Mouse (Mus musculus) urinary bladder, postnatal 25 days (tissue): ENCODE results near the gene Kcnh7.
"Not testable (repeated sequence)": the region's sequence is repeated elsewhere in the genome, so short reads cannot be mapped to it uniquely, and the experiment has no call there.

Experiments used
- DNase-seq: peaks from one replicate; pipeline ENCODE4 v3.0.0; 2022; ENCODE audit warnings: low spot score

Kcnh7 gene

DNA sequence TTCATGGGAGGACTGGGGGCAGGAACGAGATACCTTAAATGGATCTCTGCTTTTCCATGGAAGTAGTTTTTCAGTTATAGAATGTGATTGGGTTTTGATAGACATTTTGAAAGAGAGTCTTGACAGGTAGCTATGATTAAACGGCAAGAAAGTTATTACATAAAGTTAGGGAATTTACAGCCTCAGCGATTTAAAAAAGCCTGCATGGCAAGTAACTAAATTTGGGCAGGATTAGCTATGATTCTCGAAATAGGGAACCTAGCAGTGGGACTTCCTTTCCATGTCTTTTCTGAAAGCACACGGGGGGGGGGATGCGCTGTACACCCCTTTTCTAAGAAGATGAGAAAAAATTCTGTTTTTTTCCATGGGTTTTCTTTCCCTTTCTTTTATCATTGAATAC is 466.8 kb downstream of the Kcnh7 start:
- DNase-seq: no peak

DNA sequence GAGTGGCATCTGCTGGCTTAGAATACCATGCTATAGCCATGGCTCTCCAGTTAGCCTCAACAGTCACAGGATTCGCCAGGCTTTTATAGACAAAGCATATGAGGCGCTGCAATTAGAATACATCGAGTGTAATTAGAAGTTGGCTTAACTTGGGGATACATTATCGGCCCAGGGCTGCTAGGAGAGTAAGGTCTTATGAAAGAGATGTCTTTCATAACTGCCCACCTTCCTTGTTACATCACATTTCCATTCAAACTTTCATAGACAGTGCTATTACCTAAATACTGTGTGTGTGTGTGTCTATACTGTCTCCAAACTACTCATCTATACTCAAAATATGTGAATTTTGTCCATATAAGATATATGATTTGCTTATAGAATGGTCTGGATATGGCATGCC is 468.8 kb downstream of the Kcnh7 start:
- DNase-seq: no peak

DNA sequence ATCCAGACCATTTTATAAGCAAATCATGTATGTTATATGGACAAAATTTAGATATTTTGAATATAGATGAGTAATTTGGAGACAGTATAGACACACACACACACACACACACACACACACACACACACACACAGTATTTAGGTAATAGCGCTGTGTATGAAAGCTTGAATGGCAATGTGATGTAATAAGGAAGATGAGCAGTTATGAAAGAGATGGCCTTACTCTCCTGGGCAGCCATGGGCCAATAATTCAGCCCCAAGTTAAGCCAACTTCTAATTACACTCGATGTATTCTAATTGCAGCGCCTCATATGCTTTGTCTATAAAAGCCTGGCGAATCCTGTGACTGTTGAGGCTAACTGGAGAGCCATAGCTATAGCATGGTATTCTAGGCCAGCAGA is 469.7 kb downstream of the Kcnh7 start:
- DNase-seq: not testable (repeated sequence)

DNA sequence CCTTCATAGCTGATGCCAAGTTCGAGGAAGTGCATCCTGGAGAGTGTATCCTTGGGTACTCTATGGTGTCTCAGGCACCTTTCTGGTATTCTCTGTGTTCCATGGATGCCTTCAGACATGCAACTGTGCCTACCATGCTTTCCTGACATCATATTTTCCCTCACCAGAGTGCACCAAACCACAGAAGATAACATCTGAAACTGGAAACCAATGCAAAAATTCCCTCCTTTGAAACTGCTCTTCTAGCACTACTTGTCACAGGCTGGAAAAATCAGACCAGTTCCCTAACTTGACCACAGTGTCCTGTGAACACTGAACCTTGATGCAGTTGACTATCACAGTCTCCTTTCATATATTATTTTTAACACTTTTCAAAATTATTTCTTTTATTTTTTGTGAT is 474.5 kb downstream of the Kcnh7 start:
- DNase-seq: no peak

DNA sequence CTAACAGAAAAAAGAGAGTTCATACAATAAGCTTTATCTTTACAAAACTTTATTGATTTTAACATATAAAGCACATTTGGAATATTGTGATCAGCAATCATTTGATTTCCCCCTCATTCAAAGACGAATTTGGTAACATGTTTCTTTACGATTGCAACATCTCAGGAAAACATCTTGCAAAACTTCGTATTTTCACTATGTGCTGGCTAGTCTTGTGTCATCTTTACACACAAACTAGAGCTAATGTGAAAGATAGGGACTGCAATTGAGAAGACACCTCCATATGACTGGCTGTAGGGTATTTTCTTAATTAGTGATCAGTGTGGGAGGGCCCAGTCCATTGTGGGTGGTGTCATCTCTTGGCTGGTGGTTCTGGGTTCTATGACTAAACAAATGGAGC is 477.8 kb downstream of the Kcnh7 start:
- DNase-seq: no peak

DNA sequence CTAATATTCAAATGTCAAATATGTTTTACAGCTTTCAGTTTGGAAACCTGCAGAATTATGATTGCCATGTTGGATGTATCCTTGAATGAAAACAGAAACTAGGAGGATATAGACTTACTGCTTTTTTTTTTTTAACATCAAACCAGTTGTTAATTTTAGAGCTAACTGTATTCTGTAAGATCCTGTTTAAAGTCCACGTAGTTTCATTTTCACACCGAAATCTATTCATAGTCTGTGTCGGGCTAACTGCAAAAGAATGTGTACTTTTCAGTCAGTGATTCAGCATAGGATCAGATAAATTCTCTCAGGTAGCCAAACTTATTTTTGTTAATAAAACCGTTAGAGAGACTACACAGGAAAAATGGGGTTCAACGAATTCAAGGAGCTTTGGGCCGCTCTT is 498.2 kb downstream of the Kcnh7 start:
- no peak for DNase-seq

DNA sequence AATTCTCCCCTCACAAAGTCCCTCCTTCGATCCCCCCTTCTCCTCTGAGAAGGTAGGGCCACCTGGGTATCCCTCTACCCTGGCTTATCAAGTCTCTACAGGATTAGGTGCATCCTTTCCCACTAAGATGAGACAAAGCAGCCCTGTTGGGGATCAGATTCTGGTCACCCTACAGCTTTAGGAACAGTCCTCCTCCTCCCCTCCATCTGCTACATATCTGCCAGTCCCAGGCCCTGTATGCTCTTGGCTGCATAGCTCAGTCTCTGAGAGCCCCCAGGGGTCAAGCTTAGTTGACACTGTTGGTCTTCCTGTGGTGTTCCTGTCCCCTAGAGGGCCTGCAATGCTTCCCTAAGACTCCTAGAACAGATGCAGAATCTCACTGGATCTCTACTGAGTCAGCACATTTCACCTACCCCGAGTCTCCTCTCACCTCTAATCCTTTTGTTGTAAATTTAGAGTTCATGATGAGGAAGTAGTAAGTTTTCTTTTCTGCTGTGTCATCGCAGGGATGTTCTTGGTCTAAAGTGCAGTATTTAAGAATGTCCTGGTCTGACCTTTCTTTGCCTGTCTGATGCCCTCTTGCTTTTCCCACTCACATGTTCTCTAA is 499.0 kb downstream of the Kcnh7 start:
- DNase-seq: no peak

DNA sequence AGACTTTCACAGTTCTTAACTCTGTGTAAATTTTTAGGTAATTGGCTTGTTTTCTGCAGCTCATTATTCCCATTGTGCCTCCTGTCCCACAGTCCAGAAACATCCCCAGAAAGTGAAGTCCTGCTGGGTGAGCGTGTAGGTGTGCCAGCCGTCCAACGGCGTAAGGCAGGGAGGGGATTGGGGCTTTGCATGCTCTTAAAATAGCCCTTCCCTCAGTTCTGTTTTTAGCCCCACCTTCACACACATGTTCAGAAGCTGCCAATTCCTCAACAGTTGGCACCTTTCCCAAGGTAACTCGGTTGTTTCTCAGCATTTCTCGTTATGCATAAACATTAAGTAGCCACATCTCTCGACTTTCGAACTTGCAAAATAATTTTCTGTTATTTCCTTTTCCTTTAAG is 502.4 kb downstream of the Kcnh7 start:
- no peak for DNase-seq

DNA sequence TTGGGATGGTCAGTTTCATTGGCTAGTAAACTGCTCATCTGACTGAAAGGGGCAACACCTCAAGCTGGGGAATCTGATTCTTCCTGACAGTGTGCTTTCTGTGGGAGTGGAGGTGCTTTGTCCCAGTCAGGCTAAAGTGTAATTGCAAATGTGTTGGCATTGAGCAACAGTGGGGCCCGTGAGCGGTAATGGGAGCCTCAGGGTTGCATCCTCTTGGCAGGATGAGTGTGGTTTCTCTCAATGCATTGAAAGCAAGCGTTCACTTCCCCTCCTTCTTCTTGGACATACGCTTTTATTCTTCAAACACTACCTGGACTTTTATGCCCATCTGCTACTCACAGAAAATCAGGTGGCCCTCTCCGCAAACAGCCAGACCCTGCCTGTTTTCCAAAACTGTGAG is 511.3 kb downstream of the Kcnh7 start:
- DNase-seq: no peak

DNA sequence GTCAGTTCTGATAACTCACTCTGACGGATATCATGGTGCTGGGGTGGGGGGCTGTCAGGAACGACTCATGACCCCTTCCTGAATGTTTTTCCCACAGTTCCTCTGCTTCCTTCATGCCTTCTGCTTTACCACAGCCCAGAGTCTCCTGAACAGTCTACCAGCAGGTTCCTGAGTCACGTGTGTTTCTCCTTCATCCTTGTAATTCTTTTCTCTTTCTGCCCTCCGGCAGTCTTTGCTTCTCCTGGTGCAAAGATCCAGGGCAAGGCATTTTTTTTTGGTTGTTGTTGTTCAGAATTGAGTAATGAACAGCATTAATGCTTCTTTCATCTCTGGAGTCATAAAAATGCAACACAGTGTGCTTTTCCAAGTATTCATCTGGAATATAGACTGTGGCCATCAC is 513.3 kb downstream of the Kcnh7 start:
- DNase-seq: no peak

DNA sequence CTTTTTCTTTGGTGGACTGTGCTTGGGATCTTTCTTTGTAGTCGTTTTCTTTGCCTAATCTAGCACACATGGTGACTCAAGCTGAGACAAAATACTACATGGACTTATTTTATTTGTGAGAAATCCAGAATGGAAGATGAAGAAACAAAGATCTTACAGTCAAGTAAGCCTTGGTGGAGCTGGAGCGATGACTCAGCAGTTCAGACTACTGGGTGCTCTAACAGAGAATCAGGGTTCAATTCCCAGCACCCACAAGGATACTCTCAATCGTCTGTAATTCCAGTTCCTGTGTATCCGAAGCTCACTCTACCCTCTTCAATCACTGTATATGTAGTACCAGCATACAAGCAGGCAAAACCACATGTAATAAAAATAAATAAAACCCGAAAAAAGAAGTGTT is 513.8 kb downstream of the Kcnh7 start:
- DNase-seq: no peak

DNA sequence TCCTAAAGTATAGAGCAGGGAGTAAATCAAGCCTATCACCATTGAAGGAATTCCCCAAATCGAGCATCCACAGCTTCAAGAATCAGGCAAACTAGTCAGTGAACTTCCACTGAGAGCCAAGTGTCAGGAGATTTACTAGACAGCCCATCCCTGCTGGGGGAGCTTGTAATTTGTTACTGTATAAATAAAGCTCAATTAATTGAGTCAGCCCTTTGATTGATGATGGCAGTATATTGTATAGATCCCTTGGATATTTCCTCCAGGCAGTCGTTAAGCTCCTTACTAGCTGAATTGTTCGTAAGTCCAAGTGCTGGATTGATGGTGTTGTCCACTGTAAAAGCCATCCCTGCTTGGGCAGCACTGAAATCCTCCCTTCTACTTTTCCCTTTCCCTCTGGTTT is 514.2 kb downstream of the Kcnh7 start:
- no peak for DNase-seq

DNA sequence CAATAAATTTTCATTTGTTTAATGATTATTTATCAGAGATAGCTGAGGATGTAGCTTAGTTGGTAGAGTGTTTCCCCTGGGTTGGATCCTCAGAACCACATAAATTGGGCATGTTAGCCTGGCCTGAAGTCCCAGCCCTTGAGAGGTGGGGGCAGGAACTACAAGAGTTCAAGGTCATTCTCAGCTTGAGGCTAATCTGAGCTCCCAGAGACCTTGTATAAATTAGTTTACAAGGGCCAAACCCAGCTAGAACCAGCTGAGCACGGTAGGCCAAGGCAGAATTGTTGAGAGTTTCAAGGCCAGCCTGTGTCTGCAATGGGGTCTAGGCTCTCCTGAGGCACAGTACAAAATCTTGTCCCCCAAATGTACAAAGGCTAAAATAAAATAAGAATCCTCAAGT is 518.6 kb downstream of the Kcnh7 start:
- DNase-seq: no peak

DNA sequence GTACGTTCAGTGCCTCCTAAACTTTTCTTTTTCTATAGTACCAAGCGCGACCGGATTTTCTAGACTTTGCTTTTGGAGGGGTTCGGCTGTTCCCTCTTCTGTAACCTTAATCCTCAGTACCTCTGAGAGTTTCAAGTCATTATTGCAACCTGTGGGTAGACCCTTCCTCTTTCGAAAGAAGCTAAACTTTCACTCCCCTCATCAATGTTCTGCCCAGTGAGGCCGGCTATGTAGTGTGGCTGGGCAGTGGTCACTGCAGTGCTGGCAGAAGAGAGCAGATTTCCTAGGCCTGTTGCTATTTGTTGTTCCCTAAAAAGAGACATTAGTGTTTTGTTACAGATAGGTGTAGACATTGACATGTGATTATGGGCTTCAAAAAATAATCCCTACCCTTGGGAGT is 519.2 kb downstream of the Kcnh7 start:
- no peak for DNase-seq

DNA sequence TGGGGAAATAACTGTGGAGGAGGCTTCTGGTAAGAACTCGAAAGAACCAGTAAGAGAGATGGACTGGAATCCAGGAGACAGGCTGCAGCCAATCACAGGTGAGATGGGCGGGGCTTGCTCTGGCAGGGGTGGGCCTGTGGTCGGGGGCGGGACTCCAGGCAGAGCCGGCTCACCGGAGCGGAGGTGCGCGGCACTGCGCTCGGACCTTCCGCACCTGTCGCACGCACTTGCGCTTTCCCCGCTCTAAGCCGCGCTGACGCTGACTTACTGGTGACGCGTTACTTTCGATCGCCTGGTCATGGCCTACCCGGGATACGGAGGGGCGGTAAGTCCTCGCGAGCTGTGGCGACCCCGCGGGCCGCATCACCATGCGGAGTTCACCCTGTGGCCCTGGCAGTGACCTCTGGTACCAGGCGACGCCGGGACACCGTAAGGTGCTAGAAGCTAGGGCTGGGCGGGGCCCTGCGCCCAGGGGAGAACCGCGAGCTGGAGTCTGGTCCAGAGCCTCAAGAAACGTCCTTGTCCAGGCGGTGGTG is 519.9 kb downstream of the Kcnh7 start, which contains the start of gene Gca:
Gene Gca (plus strand): TSS at position 151 of the 536 bp plus-strand sequence.
- peak; percentile 68 for DNase-seq

DNA sequence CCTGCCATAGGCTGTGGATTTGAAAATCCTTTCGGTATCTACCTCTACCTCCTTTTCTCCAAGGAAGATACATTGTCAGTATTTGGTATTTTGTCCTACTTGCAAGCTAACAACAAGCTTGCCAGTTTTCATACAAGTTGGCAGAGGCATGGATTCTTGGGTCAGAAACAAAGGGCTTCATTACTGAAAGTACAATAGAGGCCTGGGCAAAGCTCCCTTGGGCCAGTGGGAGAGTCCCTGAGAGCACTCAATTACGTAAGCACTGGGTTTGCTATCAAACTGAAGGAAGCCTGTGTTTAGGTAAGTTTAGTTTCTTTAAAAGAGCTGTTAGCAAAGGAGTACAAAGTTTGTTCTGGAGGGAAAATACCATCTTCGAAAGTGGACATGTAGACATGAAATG is 521.5 kb downstream of the Kcnh7 start:
- no peak for DNase-seq

DNA sequence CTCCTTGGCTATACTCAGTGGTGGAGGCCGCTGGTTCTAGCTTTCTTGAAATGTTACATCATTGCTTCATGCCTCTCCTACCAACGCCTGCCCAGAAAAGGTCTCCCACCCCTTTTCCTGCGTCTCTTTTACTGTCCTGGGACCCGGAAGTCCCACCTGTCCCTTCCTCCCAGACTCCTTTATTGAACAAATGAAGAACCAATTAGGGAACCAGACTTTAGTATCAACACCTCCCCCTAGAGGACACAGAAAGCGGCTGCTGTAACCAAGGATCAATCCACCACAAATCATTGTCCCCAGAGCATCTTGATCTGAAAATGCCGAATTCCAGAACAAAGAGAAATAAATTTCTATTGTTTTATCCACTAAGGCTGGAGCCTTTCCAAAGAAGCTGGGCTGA is 523.5 kb downstream of the Kcnh7 start:
- no peak for DNase-seq

DNA sequence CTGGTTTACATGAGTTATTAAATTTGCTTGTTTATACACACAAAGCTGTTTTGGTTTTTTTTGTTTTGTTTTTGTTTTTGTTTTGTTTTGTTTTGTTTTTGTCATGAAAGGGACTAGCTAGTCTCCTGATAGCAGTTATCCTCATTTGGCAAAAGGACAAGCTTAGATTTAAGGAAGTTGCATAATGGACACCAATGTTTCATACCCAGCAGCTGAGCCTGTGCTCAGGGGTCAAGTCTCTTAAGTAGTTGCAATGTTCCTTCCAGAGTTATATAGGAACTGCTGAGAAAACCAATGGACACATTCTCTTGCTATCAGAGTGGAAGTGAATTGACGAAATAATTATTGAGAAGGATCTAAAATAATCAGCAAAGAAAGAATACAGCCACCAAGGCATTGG is 528.0 kb downstream of the Kcnh7 start:
- DNase-seq: no peak

DNA sequence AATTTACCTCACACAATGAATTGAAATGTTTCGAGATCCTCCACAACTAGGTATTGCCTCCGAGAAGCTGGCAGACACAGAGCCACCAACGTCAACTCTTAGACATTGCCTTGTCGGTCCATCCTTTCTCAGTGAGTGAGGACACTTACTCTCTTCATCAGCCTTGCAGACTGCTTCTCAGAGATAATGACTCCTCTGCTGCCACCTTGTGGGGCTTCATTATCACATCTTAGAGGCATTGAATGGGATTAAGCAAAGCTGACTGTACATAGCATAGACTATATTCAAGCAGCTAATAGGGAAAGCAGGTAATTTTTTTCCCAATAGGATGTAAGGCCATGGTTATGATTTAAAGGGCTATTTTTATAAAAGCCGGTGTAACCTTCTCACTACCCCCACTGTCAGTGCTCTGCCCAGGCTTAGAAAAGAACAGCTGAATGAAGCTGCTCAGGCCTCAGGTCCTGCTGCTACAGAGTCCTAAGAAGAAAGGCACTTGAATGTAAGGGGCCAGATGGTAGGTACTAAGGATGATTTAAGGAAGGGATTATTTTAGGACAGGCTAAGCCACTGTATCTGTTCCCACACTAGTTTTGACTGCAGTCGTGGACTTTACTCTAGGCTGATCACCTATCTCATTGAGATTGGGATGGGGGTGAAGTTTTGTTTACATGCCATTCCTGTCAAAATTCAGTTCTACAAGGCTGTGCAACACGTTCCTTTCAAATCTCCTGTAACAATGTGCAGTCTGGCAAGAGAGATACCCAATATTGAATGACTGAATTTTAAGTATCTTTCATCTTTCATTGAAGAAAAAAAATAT is 529.4 kb downstream of the Kcnh7 start:
- DNase-seq: peak; percentile 20

DNA sequence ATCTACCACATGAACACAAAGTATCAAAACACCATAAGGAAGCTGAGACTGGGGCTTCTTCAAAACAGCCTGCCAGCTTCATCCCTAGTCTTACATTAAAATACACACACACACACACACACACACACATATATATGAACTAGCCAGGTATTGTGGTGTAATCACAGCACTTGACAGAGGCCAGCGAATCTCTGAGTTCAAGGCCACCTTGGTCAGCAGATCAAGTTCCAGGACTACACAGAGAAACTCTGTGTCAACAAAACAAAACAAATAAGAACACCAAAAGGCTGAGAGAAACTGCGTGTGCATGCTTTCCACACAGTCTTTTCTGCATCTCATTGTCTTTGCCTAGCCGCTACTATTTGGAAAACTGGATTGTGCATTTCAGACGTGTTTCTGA is 531.6 kb downstream of the Kcnh7 start:
- no peak for DNase-seq

DNA sequence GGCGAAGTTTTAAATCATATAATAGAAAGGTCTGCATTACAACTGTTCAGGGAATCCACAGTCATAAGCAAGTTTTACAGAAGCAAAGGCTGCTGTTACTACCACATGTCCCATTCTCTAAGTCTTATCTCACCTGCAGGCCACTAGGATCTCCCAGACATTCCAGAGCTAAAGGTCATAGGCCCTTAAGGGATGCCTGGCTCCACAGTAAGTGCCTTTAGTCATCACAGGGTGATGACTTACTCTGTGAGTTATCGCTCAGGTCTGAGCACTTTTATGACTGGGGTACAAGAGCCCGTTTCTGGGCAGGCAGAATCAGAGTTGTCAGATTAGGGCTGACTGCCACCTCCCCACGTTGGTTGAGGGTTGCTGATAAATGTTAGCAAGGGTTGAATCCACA is 532.2 kb downstream of the Kcnh7 start:
- no peak for DNase-seq

DNA sequence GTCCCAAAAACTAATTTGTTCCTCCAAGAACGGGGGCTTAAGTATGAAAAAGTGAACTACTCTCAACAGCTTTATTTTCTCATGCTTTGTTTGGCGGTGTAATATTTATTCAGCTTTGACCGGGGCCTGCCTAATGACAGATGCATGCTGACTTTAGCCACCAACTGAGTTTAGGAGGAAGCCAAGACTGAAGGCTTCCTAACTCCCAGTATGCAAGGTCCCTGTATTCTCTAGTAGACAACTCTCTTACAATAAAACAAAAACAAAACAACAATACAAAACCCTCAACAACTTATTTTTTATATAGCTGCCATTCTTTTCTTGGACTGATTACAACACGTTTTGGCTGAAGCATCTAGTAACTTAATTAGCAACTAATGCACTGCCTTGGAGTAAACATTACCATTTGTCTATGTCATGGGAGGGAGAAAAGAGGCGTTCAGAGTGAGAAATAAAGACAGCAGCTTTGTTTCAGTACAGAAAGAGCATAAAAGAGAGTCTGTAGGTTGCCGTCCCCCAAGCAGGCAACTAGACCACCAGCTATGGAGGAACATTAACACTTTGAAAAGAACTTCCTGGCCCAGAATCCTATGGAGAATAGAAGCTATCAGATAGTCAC is 537.3 kb downstream of the Kcnh7 start:
- DNase-seq: no peak

DNA sequence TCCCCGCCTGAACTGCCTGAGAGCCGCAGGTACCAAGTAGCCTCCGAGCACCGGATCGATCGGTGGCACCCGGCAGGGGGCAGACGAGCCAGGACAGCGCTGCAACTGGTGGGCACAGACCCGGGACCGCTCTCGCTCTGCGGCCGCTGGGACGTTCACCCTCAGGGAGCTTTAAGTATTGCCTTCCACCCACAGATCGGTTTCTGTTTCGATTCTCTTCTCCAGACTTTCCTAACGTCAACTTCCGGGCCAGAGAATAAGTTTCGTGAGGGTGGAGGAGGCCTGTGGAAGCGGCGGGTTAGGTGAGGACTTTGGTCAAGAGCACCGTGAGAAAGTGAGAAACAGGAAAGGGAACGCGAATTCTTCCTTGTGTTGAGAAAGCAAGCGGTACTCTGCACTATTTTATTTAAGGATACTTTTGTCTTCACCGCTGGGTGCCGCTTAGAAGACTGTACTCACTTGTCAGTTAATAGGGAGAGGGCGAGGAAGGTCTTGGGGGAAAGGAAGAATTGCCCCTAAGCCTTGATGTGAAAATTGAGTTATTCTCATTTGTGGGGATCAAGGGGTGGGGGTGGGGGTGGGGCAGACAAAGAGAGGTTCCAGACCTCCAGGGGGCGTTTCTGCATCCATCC is 538.0 kb downstream of the Kcnh7 start, which contains the start of gene Ifih1:
Gene Ifih1 (minus strand): TSS at position 242 of the 632 bp plus-strand sequence.
- DNase-seq: peak; percentile 50
